Mouse (Mus musculus): ENCODE results near the gene Tff3.

DNA sequence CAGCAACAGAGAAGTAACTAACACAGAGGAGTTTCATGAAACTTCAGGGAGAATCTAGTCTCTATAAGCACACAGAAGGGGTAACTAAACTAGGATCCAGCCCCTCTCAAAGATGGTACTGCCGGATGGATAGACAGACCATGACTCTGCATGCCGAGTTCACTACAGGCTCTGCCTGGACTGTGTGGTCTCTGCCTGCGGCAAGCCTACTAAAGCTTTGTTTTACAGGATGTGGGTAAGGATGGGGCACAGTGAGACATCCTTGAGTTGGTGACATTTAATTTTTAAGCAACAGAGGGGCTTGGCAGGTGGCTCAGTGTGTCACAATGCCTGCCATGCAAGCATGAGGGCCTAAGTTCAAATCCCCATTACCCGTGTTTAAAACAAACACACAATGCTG lies 46.9 kb upstream of the Tff3 start:
- TF ChIP-seq POLR2A (IDR thresholded peaks at IDR 0.05; ENCODE audit: control insufficient read depth, low read depth, low read length) (no peak), CTCF (IDR thresholded peaks at IDR 0.05; ENCODE audit: control insufficient read depth, insufficient read depth, insufficient replicate concordance, low read depth, low read length) (no peak)
